Mouse (Mus musculus): ENCODE measurements around the gene Rassf5.
"Not testable (repeated sequence)": the region's sequence is repeated elsewhere in the genome, so short reads cannot be mapped to it uniquely, and the experiment has no call there.

Rassf5 gene

DNA sequence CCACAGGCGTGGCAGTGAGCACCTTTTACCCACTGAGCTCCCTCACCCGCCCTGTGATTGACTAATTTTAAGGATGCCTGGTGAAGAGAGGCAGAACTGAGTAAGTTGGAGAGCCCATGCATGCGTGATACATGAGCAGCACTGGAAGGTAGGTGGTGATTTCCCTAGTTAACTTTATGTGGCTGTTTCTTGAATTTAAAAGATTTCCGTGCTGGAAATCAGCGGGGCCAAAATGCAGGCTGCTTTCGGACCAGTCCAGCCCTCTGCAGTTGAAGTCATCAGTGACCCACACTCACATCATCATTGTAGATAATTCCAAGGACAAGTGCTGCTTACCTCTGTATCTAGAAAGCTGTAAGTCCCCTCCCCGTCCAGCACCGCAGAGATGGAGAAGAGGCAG is 69.2 kb downstream of the Rassf5 start:
- DNase-seq, result no peak

DNA sequence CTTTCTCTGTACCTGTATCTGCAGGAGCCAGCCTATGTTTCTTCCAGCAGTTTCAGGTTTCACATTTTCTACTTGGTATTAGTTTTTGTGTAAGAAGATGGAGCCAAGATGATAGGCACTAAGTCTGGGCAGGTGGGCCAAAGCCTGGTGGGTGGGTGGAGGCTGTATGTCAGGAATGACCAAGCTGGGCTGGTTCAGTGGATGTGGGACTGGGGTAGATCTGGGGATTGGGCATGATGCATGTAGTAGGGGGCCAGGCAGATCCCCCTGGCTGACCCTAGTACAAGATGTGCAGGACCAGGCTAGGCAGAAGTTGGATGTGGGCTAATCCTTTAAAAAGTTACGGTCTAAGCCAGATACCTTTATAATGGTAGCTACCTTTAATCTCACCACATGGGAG is 69.9 kb downstream of the Rassf5 start:
- DNase-seq, result peak; percentile 87

DNA sequence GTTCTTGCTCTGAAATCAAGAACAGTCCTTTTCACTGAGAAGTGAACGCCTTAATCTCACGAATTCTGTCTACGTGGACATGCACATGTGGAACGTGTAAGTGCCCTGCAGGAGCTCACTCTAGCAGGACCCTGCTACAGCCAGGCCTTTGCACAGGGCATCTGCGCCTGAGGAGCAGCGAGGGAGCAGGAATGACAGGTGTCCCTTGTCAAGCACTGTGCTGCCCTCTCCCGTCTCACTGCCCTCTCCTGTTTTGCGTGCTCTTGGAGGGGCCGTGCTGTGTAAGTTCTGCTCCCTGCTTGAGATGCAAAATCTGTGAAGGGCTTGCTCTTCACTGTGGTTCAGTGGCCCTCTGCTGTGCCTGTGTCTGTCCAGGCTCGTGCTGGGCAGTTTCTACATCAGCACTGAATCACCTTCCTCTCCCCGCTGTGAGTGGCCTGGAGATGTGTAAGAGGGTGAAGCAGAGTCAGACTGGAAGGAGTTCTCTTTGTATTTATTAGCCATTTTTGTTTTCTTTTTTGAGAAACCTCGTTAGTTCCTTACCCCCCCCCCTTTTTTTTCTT is 70.7 kb downstream of the Rassf5 start:
- peak; percentile 89 for DNase-seq

DNA sequence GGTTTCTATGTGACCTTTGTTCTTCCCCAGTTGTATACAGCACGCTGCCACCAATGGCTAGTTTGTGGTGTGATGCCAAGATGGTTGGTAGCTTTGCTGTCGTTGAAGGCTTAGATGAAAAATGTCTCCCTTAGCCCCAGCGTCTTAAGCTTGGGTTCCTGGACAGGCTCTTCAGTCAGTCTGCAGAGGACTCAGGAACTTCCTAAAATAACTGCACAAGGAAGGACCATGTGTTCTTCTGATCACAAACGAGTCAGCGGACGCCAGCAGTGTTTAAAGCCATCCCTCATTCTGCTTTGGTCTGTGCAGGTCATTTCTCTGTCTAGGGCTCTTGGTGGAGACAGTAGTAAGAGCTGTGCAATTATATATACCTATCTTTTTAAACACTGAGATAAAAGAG is 71.2 kb downstream of the Rassf5 start:
- peak; percentile 90 for DNase-seq

DNA sequence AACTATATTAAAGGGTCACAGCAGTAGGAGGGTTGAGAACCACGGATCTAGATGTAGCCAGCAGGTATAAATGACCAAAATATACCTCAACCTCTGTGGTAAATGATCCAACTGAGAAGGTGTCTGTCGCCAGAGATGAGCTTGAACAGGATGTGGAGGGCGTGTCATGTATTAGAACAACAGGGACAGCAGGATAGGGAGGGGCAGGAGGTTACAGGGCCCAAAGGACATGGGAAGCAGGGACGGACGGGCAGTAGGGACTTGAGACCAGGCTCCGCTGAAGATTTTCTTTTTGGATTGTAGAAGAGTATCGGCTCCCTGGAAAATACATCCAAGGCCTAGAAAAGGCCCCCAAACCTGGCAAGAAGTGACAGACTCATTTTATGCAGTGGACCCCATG is 72.1 kb downstream of the Rassf5 start:
- peak; percentile 96 for DNase-seq

DNA sequence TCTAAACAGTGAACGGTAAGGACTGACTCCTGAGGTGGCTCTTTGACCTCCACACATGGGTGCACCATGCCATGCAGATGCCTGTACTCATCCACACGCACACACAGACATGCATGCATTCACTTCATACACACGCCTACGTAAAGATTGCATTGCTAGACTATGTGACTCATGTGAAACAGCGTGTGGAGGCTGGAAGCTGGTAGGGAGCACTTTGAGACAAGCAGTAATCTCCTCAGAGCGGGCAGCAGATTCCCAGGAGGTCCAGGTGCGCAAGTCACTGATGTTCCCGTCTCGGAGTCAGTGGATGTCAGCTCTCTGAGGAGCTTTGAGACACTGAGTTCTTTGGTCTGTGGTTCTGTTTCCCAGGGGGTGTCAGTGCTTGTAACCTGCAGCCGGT is 77.4 kb downstream of the Rassf5 start:
- no peak for DNase-seq

DNA sequence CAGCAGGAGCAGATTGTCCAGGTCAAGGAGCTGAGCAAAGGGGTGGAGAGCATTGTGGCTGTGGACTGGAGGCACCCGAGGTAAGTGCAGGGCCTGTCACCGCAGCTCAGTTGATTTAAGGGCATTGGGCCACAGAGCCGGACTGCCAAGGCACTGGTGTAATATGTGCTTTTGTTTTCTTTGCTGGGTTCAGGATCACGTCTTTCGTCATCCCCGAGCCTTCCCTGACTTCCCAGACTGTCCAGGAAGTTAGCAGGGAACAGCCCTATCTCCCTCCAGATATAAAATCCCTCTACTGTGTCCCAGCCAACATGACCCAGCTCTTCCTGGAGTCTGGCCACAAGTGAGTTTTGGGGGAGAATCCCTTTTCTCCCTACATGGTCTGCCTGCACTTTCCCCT is 80.6 kb downstream of the Rassf5 start:
- peak; percentile 88 for DNase-seq

DNA sequence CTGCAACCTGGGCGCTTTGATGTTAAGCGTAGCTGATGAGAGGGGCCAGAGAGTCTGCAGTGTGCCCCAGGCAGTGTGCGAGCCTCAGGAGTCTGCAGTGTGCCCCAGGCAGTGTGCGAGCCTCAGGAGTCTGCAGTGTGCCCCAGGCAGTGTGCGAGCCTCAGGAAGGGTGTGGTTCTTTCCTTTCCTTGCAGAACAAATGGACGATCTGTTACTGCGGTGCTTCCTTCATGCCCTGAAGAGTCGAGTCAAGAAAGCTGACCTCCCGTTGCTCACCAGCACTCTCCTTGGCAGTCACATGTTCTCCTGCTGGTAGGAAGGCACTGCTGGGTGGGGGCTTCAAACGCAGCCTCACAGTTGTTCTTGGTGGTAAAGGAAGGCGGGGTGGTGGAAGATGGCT is 84.0 kb downstream of the Rassf5 start:
- peak; percentile 92 for DNase-seq

DNA sequence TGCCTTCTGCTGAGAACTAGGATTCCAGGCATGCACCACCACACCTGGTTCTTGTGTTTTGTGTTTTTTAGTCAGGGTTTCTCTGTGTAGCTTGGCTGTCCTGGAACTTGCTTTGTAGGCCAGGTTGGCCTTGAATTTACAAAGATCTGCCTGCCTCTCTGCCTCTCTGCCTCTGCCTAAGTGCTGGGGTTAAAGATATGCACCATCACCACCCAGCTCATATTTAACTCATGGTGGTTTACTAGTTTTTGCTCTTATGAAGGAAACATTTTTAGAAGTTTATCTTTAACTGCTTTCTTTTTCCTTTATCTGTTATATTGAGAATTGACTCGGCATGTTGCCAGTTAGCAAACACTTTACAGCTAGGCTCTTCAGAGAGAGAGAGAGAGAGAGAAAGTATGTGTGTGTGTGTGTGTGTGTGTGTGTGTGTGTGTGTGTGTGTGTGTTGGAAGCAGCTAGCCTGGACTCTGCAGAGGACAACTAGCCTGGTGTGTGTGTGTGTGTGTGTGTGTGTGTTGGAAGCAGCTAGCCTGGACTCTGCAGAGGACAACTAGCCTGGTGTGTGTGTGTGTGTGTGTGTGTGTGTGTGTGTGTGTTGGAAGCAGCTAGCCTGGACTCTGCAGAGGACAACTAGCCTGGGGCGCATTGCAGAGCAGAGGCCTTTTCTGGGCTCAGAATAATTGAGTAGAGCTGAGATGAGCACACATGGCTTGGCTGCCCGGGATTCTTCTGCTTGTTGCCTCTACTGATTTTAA is 85.3 kb downstream of the Rassf5 start:
- not testable (repeated sequence) for DNase-seq

DNA sequence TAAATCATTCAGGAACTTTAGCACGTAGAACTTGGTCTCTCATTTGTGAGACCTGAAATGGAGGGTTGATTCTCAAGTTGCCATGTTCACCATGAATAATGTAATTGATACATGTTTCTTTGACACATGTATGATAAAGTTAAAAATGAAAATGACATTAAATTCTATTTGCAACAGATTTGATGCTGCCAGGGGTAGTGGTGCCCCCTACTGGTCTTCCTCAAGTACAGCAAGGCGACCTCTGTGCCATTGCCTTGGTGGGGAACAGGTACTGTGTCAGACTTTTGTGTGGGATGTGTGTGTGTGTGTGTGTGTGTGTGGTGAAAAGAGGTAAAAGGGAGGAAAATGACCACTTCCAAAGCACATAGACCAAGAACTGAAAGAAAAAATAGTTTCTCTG is 89.6 kb downstream of the Rassf5 start:
- DNase-seq, result peak; percentile 81

DNA sequence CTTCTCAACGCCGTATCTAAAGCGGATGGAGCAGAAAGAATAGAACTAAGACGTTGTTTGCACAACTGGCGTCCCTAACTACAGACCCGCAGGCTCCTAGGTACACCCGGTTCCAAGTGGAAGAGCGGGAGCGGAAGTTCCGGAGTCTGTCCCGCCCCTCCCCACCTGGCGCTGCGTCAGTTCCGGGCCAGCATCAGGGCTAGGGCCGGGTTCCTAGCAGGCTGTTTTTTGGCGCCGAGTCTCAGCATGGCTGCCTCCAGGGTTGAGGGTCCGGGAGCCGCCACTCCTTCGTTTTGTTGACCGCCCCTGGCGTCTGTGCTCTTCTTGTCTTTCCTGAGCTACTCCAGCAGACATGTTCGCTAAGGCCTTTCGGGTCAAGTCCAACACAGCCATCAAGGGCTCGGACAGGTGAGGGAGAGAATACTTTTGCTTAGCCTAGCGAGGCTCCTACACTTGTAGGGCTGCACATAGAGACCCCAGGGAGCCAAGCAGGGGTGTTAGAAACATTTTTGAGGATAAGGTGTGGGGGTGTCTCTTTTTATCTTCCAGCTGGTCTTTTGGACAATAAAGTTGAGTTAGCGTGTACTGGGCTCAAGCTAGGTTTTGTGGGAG is 91.9 kb downstream of the Rassf5 start, which contains the start of gene Eif2d:
TSS of gene Eif2d (plus strand) at position 164 of the 612 bp plus-strand sequence.
- peak; percentile 99 for DNase-seq

DNA sequence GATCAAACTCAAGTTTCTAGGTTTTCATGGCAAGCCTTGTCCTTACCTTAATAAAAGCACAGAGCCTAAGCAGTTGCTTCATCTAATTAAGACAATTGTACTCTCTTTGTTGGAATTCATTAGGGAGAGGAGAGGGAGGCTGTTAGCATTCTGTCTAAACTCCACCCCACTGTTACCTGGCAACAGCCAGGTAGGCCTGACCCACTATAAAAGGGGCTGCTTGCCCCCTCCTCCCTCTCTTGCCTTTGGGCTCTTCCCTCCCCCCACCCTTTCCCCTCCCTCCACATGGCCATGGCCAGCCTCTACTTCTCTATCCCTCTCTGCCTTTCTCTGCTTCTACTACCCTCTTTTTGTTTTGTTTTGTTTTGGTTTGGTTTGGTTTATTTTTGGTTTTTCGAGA is 95.6 kb downstream of the Rassf5 start:
- DNase-seq, result no peak

DNA sequence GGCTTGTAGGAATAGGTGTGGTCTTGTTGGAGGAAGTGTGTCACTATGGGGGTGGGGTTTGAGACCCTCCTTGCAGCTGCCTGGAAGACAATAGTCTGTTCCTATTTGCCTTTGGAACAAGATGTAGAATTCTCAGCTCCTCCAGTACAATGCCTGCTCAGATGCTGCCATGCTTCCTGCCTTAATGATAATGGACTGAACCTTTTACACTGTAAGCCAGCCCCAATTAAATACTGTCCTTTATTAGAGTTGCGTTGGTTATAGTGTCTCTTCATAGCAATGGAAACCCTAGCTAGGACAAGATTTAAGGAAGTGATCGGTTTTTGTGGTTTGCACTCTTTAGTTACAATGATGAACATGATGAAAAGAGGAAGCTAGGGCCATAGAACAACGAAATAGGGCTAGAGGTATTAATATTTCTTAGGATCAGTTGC is 98.9 kb downstream of the Rassf5 start:
- DNase-seq, result no peak

DNA sequence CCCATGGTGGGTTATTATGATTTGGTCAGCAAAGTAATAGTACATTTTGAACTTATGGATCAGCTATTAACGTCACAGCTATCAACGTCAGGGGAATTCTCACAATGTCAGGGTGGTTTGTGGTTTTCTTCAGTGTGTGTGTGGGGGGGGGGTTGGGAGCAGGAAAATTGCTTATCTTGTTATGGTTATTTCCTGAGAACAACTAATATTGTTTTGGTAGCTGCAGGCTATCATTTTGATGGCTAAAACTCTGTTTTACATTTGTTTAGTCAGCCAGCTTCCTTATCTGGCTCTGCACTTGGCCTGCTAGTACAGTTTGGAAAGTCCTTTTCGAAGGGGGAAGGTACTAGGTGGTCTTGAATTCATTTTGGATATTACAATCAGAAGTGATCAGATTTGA is 99.8 kb downstream of the Rassf5 start:
- DNase-seq, result not testable (repeated sequence)

DNA sequence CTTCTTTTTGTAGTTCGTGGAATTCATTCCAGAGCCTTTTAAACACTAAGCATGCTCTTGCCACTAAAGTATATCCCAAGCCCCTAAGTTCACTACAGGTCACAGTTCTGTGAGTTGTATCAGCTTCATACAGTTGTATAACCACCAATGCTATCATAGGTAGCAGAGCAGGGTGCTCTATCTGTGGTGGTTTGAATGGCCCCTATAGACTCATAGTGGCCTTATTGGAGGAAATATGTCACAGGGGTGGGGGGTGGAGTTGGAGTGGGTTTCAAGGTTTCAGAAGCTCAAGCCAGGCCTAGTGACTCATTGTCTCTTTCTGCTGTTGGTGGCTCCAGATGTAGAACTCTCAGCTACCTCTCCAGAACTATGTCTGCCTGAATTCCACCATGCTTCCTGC is 102.6 kb downstream of the Rassf5 start:
- DNase-seq, result no peak

DNA sequence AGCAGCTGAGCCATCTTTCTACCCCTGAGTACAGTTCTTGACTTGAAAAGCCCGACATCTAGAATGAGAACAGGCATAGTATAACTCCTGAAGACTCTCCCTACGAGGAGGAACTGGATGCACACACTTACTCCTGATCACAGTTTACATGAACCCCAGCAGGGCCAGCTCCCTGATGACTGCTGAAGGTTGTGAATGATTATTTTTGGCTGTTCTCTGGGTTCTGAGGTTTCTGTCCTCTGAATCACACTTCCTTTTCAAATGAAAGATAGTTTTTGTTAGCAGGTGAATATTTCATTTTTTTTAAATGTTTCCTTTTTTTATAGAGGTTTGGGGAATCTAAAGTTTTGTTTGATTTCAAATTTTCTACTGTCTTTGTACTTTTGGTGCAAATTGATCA is 103.6 kb downstream of the Rassf5 start:
- no peak for DNase-seq

DNA sequence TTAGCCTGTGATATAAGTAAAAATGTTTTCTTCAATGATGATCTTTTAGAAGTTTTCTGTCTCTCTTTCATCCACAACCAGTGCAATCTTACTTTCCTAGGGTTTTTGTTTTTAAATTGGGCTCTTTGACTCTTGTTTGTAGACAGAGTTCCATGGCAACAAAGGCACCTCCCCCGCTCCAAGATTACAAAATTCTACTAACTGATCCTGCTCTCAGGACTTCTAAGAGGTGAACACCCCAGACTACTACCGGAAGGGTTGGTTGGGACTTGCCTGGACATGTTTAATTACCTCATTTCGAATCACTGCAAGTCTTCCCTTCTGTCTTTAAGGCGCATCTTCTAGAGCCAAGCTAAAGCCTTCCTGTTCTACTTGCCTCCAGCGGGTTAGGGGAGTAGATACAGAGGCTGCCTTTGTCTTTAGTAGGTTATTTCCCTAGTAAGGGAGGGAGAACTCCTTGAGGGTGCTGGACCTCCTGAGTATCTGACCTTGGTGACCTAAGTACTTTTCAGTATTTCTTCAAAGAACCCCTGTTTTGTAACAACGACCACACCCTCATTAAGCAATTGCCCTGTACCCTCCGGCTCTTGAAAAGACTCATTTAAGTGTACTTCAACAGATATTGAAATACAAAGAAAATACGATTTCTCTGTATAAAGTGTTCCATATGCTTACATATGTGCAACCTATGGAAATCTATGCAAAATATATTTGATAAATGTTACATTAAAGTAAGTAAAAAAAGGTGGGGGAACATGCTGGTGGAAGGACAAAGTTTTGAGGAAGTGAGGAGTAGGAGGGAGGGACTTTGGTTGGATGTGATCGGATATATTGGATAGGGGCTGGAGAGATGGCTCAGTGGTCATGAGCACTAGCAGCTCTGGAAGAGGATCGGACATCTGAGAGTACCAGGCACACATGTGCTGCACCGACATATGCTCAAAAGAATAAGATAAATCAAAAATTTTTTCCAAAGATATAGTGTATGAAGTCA is 105.7 kb downstream of the Rassf5 start:
- no peak for DNase-seq

DNA sequence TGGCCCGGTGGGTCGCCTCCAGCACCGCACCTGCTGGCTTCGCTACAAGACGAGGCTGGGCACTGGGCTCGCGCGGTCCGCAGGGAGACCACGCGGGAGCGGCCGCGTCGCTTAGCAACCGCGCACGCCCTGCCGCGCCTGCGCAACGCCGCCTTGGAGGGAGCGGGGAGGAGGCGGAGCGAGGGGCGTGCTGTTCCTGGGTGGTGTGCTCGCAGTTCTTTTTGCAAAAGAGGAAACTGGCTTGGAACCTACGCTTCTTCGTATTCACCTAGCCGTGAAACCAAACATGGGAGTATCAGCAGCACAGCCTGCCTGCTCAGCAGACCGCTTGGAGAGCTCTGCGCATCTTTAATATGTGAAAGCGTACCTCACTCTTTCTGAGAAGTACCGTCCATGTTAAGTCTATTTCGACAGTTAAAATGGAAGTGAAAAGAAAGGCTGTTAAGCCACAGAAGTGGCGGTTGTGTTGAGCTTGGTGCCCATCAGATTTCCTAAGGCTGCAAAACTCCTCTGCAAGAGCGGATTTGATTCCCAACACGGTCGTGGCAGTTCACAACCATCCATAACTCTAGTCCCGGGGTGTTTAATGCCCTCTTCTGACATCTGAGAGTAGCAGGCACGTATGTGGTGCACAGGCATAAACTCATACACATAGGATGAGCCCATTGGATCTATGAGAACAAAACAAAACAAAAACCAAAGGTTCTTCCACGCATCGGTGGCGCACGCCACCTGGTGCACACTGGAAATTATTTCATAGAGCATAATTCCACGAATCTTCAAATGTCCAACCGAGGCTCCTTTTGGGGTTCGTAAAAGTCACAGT is 106.7 kb downstream of the Rassf5 start, which contains the start of gene Dyrk3:
TSS of gene Dyrk3 (minus strand) at position 150 of the 826 bp plus-strand sequence.
- DNase-seq, result peak; percentile 99

DNA sequence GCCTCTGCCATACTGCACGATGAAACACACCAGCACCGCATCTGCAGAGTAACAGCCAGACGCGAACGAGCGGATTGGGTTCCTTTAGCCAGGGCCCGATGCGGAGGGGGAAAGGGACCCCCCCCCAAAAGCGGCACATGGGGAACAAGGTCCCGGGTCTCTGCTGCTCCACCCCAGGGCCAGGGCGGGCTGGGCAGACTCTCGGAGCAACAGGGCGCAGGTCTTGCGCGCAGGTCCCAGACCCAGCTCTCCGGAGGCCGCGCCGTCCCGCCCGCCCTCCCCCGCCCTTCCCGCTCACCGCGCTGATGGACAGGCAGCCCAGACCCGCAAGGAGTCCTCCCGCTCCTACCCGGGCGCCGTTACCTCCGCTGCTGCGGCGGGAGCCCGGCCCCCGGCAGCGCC is 107.3 kb downstream of the Rassf5 start:
- DNase-seq, result no peak

DNA sequence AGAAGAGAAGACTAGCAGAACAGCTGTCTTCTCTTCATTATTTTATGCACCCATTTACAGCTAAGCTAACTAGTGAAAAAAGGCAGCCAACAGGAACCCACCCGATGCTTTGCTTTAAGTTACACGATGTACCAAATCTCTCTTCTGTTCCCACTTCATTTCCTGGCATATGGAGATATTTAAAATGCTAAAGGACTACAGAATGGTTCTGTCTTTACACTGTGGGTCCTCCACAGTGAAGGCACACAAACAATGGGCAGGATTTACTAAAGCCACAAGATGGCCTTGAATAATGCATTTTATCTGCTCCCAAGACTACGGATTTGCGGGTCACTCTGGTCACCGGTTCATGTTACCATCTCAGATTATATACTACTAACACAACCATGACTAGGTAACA is 107.9 kb downstream of the Rassf5 start:
- DNase-seq, result no peak

DNA sequence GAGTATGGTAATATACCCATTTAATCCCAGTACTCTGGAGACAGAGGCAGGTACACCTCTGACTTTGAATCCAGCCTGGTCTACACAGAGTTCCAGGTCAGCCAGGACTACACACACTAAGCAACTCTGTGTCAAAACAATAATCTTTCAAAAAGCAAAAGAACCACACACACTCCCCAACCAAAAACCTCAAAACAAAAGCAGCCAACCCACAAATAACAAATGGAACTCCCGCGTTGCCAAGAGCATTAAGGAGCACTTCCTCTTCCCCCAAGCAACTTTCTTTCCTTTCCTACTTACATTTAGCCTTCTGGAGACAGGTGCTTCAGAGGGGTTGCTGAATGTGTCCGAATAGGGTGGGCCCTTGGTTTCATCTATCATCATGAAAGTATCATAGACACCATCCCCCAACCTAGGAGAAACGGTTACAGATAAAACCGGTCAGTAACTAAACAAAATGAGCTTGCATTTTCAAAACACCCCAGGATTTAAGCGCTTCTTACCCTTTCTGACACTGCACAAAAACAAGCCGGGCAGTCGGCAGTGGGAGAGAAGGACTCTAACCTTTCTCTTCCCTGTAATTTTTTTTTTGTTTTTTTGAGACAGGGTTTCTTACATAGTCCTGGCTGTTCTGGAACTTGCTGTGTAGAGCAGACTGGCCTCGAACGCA is 109.0 kb downstream of the Rassf5 start:
- no peak for DNase-seq

Measured in heart, adult 11 months (tissue).